Mouse (Mus musculus) heart, embryonic 11.5 days (tissue): ENCODE results near the gene Epha1. TPM values are rescaled to one million over a fixed set of nuclear protein-coding genes. Genes with fewer than 3 reads are reported as not detected.

ENCODE experiments used
- ATAC-seq: fragments of 200-750 bp; cut with Nextera tagmentation; replicated peaks from 2 replicates; pipeline ENCODE4 v1.8.0; 2017; ENCODE audit warnings: moderate library complexity; ENCODE audit not compliant: insufficient number of reproducible peaks, low FRiP score, low TSS enrichment
- H3K27ac ChIP-seq: fragments of 300-500 bp; sonication (generic); 2 replicates; pipeline ENCODE4 v1.5.1; 2014; ENCODE audit warnings: mild to moderate bottlenecking, low read depth, low read length
- H3K27me3 ChIP-seq: fragments of 300-500 bp; sonication (generic); 2 replicates; pipeline ENCODE4 v1.6.1; 2014; ENCODE audit warnings: mild to moderate bottlenecking, low read length, mixed read lengths; ENCODE audit not compliant: control insufficient read depth, insufficient read depth
- H3K36me3 ChIP-seq: fragments of 300-500 bp; sonication (generic); 2 replicates; pipeline ENCODE4 v1.6.1; 2014; ENCODE audit warnings: mild to moderate bottlenecking, low read length, moderate library complexity, mixed read lengths; ENCODE audit not compliant: control insufficient read depth, insufficient read depth
- H3K4me1 ChIP-seq: fragments of 300-500 bp; sonication (generic); 2 replicates; pipeline ENCODE4 v1.6.1; 2014; ENCODE audit warnings: low read length; ENCODE audit not compliant: control insufficient read depth, insufficient read depth
- H3K4me2 ChIP-seq: fragments of 300-500 bp; sonication (generic); 2 replicates; pipeline ENCODE4 v1.6.1; 2014; ENCODE audit warnings: mild to moderate bottlenecking, moderate library complexity
- H3K4me3 ChIP-seq: fragments of 300-500 bp; sonication (generic); 2 replicates; pipeline ENCODE4 v1.5.1; 2014; ENCODE audit warnings: low read depth, low read length
- H3K9ac ChIP-seq: fragments of 300-500 bp; sonication (generic); 2 replicates; pipeline ENCODE4 v1.6.1; 2014; ENCODE audit warnings: mild to moderate bottlenecking, low read depth, low read length, moderate library complexity
- H3K9me3 ChIP-seq: fragments of 300-500 bp; sonication (generic); replicated peaks from 2 replicates; pipeline ENCODE4 v1.6.1; 2016; ENCODE audit warnings: low read length; ENCODE audit not compliant: control insufficient read depth
- WGBS: fragments of 180-500 bp; shearing (Covaris S2); extraction: QIAGEN DNeasy Blood & Tissue Kit; methylation state at CpG from one replicate; pipeline ENCODE4 v1.1.7; 2014; ENCODE audit not compliant: insufficient replicate concordance; 5-methylcytosine and 5-hydroxymethylcytosine counted together
- polyA plus RNA-seq: library from polyadenylated mRNA; unstranded; fragments of >200 nt; fragmentation: Nextera tagmentation; extraction: Ambion mirVana; gene quantifications from 2 replicates; pipeline ENCODE4 v1.2.1, GENCODE M21; 2014

Gene Epha1
- polyA plus RNA-seq, 1 experiment from 2014 or later = 1.7 TPM

DNA sequence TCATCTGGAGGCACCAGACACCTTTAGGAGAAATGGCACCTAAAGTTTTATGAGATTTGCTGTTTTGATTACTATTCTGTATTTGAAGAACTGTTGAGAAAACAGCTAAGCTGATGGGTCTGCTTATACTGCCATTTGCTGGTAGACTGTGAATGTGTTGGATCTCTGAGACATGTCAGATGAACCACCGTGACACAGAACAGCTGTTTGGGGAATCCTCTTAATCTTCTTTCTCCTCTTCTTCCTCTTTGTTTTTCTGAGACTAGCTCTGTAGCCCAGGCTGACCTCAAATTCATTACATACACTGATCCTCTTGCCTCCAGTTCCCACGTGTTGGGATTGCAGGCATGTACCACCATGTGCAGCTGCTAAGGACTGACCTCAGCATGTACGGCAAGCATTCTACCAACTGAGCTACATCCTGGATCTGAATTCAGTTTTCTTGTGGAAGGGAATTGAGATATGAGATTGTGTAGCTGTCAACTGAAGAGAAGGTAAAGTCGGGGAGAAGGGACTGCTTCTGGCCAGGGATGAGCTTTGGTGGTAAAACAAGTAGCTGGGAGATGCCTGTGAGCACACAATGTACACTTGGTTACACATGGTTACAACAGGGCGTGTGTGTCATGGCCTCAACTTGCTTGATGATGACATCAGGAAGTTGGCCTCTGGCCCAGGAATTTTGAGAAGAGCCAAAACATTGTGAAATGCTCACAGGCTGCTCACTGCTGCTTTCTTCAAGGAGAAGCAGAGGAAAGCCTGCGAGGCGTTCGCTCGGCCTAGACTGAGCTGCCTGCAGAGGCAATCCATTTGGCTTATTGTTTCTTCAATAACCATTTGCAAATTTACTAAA, 23.1 kb upstream of the Epha1 start:
- peak overlapping the region; percentile 0; the same call in 1 of the 2 replicates for H3K27ac ChIP-seq
- ATAC-seq = no peak
- 63% methylated on average over 9 of the region's 9 CpGs for WGBS

DNA sequence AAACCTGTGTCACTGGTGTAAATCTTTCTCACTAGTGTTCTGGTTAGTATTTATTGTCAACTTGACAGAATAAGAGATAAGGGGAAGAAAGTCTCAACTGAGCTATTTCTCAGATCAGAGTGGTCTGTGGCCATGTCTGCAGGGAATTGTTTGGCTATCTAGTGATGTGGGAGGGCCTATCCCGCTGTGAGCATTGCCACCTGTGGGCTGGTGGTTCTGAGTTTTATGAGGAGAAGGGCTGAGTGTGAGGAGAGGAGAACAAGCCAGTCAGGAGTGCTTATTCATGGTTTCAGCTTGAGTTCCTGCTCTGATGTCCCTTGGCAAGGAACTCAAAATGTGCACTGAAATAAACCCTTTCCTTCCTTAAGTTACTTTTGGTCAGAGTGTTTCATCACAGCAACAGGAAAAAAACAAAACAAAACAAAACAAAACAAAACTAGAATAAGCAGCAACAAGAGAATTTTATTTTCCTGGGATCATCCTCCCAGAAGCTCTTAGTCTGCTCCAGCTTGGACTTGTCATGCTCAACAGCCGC, 18.8 kb upstream of the Epha1 start:
- WGBS = 24% methylated on average over 2 of the region's 2 CpGs
- no peak overlapping the region for H3K4me2 ChIP-seq
- no peak; the same call in 1 of the 2 replicates for ATAC-seq
- no peak overlapping the region for H3K27ac ChIP-seq
- no peaks in the 10 kb centered on the region for H3K36me3 ChIP-seq
- H3K9me3 ChIP-seq = no peaks in the 10 kb centered on the region
- H3K27me3 ChIP-seq = no peaks in the 10 kb centered on the region
- 0 out of 2 replicates have a peak, but pooled peaks cover 4% of the 10 kb centered on the region for H3K4me1 ChIP-seq
- H3K9ac ChIP-seq = no peak overlapping the region
- H3K4me3 ChIP-seq = no peak overlapping the region

More for the DNA sequence above, 23.1 kb upstream of the Epha1 start:
- H3K9ac ChIP-seq = no peak overlapping the region
- no peaks in the 10 kb centered on the region for H3K9me3 ChIP-seq
- no peak overlapping the region for H3K4me3 ChIP-seq
- H3K4me1 ChIP-seq = 0 out of 2 replicates have a peak, but pooled peaks cover 4% of the 10 kb centered on the region
- H3K27me3 ChIP-seq = no peaks in the 10 kb centered on the region
- H3K36me3 ChIP-seq = no peaks in the 10 kb centered on the region
- H3K4me2 ChIP-seq = no peak overlapping the region

DNA sequence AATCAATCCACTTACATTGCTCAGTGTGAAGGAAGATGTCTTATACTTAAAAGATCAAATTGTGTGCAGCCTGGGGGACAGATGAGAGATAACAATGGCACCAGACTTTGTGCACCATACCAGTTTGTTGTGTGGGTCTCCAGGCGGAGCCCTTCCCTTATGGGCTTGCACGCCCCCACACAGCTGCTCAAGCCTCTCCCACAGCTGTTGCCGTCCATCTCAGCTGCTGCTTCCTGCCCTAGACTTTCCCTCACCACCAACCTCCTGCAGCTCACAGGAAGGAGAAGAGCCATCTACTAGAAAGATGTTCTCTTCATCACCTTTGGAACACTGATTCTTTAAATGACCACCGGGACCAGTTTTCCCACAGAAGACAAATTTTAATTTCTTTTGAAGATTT, 12.6 kb upstream of the Epha1 start:
- Histone ChIP-seq H3K4me2 (no peak overlapping the region), H3K4me3 (no peak overlapping the region), H3K4me1 (0 out of 2 replicates have a peak, but pooled peaks cover 6% of the 10 kb centered on the region), H3K9me3 (no peaks in the 10 kb centered on the region), H3K9ac (no peak overlapping the region), H3K27ac (no peak overlapping the region), H3K36me3 (no peaks in the 10 kb centered on the region), H3K27me3 (no peaks in the 10 kb centered on the region)
- WGBS = 65% methylated on average over 4 of the region's 4 CpGs
- ATAC-seq = no peak

DNA sequence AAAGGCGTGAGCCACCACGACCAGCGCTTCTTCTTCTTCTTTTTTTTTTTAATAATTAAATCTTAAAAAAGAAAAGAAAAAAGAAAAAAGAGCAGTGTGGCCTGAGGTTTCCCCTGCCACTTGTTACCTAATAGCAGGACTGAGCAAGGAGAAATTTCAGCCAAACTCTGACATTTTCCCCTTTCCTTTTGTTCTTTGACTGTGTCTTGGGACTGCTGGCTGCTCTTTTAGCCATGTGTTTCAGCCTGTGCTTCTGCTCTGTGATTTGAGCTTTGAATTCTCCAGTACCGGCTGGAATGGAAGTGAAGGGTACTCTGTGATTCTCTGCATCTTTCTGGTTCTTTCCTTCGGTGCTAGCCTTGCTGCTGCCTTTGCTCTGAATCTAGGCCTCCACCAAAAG, 10.3 kb upstream of the Epha1 start:
- no peaks in the 10 kb centered on the region for H3K36me3 ChIP-seq
- H3K4me1 ChIP-seq = 0 out of 2 replicates have a peak, but pooled peaks cover 6% of the 10 kb centered on the region
- H3K27ac ChIP-seq = no peak overlapping the region
- WGBS = 89% methylated on average over 5 of the region's 5 CpGs
- H3K27me3 ChIP-seq = no peaks in the 10 kb centered on the region
- no peak overlapping the region for H3K9ac ChIP-seq
- ATAC-seq = no peak
- no peak overlapping the region for H3K4me2 ChIP-seq
- no peak overlapping the region for H3K4me3 ChIP-seq
- no peaks in the 10 kb centered on the region for H3K9me3 ChIP-seq

DNA sequence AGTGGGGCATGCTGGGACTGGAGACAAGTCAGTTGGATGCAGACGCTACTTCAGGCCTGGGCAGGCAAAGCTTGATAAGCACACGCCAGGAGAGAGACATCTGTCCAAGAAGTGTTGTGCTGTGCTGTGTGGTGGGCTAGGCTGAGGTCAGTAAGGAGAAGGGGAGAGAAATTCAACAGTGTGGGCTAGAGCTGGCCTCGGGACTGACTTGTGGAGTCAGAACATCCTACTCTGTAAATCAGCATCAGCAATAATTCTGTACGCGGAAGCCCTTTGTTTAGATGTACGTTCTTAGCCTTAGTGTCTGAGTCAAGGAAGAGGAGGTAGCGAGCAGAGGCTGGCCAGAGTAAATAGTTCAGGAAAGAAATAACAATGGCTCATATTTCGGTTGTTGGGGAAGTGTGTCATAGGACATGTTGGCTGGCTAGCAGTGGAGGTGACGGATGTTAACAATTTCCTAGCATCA, 8.9 kb upstream of the Epha1 start:
- WGBS = 42% methylated on average over 9 of the region's 9 CpGs

DNA sequence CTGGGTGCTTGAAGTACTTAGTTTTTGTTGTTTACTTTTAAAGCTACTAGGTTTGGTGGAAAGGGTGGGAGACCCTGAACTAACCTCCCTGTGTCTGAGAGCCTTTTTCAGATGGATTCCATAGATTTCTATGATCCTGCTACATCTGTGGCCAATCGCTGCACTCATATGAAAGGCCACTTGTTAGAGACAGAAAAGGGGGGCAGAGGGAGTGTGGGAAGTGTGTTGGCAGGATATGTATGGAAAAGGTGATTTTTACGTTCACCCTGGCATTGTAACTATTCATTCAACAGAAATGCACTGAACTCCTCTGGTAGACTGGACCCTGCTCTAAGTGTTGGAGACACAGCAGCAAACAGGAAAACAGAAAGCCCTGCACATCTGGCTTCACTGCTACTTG, 8.2 kb upstream of the Epha1 start:
- Histone ChIP-seq H3K36me3 (no peaks in the 10 kb centered on the region), H3K4me3 (no peak overlapping the region), H3K9ac (0 out of 2 replicates have a peak overlapping the region, but pooled peaks have one; percentile 10), H3K27me3 (no peaks in the 10 kb centered on the region), H3K4me2 (no peak overlapping the region), H3K4me1 (peaks cover 10% of the 10 kb centered on the region), H3K9me3 (no peaks in the 10 kb centered on the region), H3K27ac (peak overlapping the region; percentile 50; the same call in 1 of the 2 replicates)
- no peak for ATAC-seq
- WGBS = 62% methylated on average over 2 of the region's 2 CpGs

More for the DNA sequence above, 8.9 kb upstream of the Epha1 start:
- H3K9ac ChIP-seq = 0 out of 2 replicates have a peak overlapping the region, but pooled peaks have one; percentile 30
- H3K36me3 ChIP-seq = no peaks in the 10 kb centered on the region
- peak overlapping the region; percentile 50; the same call in 1 of the 2 replicates for H3K27ac ChIP-seq
- H3K27me3 ChIP-seq = no peaks in the 10 kb centered on the region
- ATAC-seq = no peak; the same call in 1 of the 2 replicates
- H3K4me1 ChIP-seq = 0 out of 2 replicates have a peak, but pooled peaks cover 6% of the 10 kb centered on the region
- H3K4me2 ChIP-seq = no peak overlapping the region
- no peak overlapping the region for H3K4me3 ChIP-seq
- H3K9me3 ChIP-seq = no peaks in the 10 kb centered on the region

DNA sequence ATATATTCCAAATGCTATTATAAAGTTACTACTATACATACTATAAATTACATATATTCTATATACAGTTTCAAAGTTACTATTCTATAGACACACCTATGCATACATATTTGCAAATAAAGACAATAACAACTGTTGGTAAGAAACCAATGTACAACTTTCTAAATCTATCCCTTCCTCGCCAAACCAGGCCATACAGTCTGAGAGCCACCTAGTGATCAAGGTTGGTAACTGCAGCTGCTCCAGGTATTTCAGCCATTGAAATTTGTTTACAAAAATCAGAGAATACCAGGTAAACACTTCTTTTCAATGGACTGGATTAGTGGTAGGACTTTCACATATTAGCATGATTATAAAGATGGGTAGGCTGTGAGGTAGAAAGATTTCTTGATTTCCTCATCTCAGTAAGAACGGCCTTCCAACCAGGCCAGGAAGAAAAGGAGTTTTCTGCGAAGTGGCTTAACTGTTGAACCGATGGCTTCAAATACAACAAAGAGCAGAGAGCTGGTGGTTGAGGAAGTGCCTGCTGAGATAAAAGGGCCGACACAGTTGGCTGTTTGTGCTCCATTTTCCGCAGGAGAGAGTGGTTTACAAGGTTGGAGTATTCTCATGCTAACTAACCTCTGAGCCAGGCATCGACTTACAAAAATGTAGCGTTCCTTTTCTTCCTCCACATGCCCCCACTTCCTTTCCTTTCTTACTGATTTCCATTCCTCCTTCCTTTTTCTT, 7.5 kb upstream of the Epha1 start:
- ATAC-seq = no peak
- WGBS = 14% methylated on average over 8 of the region's 8 CpGs
- Histone ChIP-seq H3K27me3 (no peaks in the 10 kb centered on the region), H3K9me3 (no peaks in the 10 kb centered on the region), H3K9ac (peak overlapping the region; percentile 0; the same call in 1 of the 2 replicates), H3K36me3 (no peaks in the 10 kb centered on the region), H3K4me2 (no peak overlapping the region), H3K27ac (no peak overlapping the region), H3K4me1 (peaks cover 17% of the 10 kb centered on the region), H3K4me3 (no peak overlapping the region)

DNA sequence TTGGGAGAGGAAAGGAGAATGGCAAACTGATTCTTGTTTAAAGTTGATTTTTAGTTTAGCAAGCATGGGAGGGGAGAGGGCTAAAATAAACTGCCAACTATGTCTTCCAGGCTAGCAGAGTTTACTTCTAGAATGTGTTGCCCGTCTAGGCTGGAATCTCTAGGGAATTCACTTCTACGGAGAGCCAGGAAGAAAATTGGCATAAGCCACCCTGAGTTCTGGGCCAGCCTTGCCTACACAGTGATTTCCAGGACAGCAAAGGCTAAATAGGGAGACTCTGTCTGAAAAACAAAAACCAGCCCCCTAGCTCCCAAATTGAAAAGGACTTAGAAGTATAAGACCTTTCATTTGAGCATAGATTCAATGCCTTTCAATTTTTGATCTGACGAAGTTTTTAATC, 6.5 kb upstream of the Epha1 start:
- Histone ChIP-seq H3K36me3 (no peaks in the 10 kb centered on the region), H3K9ac (no peak overlapping the region), H3K27ac (no peak overlapping the region), H3K4me2 (no peak overlapping the region), H3K27me3 (no peaks in the 10 kb centered on the region), H3K4me3 (no peak overlapping the region), H3K9me3 (no peaks in the 10 kb centered on the region), H3K4me1 (peaks cover 24% of the 10 kb centered on the region)
- no peak for ATAC-seq
- WGBS = 40% methylated on average over 3 of the region's 3 CpGs
